Mouse (Mus musculus): ENCODE measurements around the gene Msantd2.

Gene Msantd2

DNA sequence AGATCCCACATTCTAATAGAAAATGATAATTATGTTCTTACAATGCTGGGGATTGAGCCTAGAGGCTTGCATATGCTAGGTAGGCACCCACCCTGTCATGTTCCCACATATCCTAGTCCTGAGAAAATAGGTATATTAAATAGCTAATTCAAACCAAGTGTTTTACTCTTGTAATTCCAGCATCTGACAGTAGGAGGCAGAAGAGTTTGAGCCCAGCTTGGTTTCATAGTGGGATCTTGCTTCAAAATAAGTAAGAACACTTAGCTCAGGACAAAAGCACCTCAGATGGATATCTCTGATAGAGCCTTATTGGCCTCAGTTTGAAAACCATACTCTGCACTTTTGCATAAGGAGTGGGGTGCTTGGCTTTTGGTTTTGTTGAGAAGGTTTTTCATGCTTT, 15.2 kb downstream of the Msantd2 start:
- no peak for DNase-seq (ENCODE audit: low read depth, low spot score)

GRCm38 (mm10) chr9:37506023-37506422, 16.9 kb downstream of the Msantd2 start:
- no peak for DNase-seq (ENCODE audit: low read depth, low spot score)

GRCm38 (mm10) chr9:37512097-37512496, 23.0 kb downstream of the Msantd2 start:
- no peak for DNase-seq (ENCODE audit: low read depth, low spot score)

DNA sequence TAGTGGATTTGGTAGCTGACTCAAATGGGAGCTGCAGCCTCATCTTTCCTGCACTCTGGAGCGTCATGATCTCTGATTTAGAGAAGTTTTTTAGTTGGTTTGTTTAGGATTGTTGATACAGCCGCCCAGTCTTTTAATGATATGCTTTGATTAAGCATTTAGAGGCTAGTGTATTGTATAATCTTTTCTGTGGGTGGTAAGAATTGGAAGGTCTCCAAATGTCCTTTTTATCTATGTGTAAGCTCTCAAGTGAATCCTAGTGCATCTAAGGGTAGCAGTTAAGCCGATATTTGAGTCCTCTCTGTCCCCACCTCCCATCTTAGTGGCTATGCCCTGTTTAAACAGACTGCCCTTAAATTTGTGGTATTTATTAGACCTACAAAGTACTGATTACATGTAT, 25.3 kb downstream of the Msantd2 start:
- DNase-seq (ENCODE audit: low read depth, low spot score): peak; percentile 40

- DNase-seq (ENCODE audit: low read depth, low spot score): no peak
Observed at GRCm38 (mm10) chr9:37517467-37517866, 28.3 kb downstream of the Msantd2 start.

DNA sequence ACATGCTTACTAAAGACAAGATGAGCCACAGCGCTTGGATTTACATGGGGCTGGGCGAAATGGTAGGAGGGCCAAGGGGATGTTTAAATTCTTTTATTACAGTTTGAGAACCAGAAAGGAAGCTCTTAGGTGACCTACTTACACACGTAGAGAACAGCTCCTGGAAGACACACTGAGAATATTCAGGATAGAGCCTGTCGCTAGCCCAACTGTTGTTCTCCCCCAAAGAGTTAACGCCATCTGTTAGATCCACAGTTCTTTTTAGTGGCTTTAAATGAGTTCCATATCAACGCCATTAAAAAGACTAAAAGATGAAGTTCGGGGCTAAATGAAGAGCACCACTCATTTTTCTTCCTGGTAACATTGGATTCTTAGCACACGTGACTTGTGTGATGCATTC, 29.9 kb downstream of the Msantd2 start:
- DNase-seq (ENCODE audit: low read depth, low spot score): peak; percentile 87

GRCm38 (mm10) chr9:37519995-37520394, 30.9 kb downstream of the Msantd2 start:
- peak; percentile 74 for DNase-seq (ENCODE audit: low read depth, low spot score)

GRCm38 (mm10) chr9:37525461-37525860, 36.3 kb downstream of the Msantd2 start:
- DNase-seq (ENCODE audit: low read depth, low spot score): no peak

- DNase-seq (ENCODE audit: low read depth, low spot score): no peak
Observed at GRCm38 (mm10) chr9:37526443-37527395, 37.6 kb downstream of the Msantd2 start.

GRCm38 (mm10) chr9:37527396-37528224, 38.5 kb downstream of the Msantd2 start, which contains the start of gene Esam:
Gene Esam, plus strand, starts transcription at chr9:37528078.
- DNase-seq (ENCODE audit: low read depth, low spot score): no peak

- DNase-seq (ENCODE audit: low read depth, low spot score): no peak
Observed at GRCm38 (mm10) chr9:37528225-37528970, 39.3 kb downstream of the Msantd2 start.

DNA sequence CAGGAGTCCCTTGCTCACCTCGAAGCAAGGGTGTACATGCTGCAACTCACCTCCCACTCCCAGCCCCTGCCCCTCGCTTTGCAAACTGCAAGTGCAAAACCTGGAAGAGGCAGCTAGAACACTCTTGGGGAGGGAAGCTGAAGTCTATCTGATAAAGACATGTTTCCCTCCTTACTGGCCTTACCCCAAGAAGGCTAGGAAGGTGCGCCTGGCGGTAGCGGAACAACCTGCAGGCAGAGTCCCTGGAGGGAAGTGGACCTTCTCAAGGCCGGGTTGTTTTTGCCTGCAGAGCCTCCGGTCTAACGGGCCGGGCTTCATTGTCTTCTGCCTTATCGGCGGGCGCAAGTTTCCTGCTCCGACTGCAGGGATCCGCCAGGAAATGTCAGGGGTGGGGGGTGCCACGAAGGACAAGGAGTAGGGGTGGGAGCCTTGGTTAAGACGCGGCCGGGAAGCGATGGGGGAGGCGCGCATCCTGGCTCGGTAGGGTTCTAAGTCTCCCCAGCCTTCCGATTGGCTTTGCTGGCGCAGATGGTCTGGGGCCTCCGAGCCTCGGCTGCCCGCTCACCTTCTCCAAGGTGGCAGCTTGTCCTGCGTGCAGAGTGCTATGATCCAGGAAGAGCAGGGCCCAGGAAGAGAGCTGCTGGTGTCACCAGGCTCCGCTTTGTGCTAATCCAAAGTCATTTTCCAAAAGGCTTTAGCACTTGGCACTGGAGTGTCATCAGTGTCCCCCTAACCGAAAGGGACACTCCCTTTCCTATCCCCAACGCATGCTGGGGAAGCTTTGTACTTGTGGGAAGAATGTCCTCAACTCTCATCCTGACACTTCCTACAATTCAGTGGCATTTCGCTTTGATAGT, 41.1 kb downstream of the Msantd2 start:
- peak; percentile 70 for DNase-seq (ENCODE audit: low read depth, low spot score)

DNA sequence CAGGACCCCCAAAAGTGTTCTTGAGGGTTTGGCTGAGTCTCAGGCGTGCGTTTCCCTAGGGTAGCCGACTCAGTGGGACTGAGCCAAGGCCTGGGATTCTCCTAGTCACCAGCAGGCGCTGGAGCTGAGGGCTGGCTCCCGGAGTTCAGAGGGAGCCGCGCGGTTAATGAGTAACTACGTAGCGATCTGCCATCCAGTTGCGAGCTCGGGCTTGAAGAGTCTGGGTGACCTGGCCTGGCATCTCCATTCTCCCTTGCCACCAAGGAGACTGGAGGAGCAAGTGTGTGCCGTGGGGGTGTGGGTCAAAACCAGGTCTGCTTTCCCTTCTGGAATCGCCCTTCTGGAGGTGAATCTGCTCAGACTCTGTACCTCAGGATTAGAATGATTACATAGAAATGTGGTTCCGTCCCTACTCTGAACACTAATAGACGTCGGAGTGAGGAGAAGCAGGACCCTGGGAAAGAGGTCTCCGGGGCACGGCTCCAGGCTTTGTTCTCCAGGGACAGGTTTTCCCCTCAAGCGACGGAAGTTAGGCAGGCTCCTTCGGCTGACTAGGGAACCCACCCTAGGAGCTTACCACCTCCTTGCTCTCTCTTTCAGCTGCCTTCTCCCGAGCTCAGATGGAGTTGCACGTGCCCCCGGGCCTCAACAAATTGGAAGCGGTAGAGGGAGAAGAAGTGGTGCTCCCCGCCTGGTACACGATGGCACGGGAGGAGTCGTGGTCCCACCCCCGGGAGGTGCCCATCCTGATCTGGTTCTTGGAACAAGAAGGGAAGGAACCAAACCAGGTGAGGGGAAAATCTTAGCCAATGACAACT, 42.0 kb downstream of the Msantd2 start:
- peak; percentile 70 for DNase-seq (ENCODE audit: low read depth, low spot score)

DNA sequence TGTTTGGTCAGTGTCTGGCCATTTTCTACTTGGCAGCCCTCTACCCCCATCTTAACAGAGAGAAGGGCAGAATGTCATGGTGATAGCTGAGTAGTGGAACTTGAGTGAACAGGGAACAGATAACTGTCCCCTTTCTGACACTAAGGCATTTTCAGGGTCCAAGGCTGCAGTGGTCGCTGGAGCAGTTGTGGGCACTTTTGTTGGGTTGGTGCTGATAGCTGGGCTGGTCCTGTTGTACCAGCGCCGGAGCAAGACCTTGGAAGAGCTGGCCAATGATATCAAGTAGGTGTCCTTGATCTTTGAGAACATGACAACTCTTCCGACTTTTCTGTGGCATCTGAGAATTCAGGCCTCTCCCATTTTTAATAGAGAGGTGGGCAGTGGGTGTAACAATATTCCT, 47.7 kb downstream of the Msantd2 start:
- no peak for DNase-seq (ENCODE audit: low read depth, low spot score)

DNA sequence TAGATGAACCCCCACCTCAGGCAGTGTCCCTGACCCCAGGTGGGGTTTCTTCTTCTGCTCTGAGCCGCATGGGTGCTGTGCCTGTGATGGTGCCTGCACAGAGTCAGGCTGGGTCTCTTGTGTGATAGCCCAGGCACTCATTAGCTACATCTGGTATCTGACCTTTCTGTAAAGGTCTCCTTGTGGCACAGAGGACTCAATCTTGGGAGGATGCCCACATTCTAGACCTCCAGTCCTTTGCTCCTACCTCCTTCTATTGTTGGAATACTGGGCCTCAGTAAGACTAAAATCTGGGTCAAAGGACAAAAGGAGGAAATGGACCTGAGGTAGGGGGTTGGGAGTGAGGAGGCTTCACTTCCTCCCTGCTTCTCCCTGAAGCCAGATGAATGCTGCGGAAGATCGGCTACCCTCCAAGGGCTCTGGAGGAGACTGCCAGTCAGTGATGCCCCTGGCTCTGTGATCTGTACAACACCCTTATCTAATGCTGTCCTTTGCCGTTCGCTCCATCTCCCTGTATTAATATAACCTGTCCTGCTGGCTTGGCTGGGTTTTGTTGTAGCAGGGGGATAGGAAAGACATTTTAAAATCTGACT, 48.6 kb downstream of the Msantd2 start:
- DNase-seq (ENCODE audit: low read depth, low spot score): no peak

GRCm38 (mm10) chr9:37539170-37540025, 50.3 kb downstream of the Msantd2 start, which contains the start of gene Vsig2:
Gene Vsig2, plus strand, starts transcription at chr9:37539255.
- no peak for DNase-seq (ENCODE audit: low read depth, low spot score)

- DNase-seq (ENCODE audit: low read depth, low spot score): no peak
Observed at GRCm38 (mm10) chr9:37540226-37540625, 51.1 kb downstream of the Msantd2 start.

All from brain, adult 2 months (tissue).